Mouse (Mus musculus): ENCODE measurements around the gene Gm20388. TPM values are rescaled to one million over a fixed set of nuclear protein-coding genes. Genes with fewer than 3 reads are reported as not detected.

Gene Gm20388
- polyA plus RNA-seq, 1 experiment from 2014 or later: 9.3 TPM

GRCm38 (mm10) chr8:123653308-123653993, 3742.8 kb downstream of the Gm20388 start, which contains the start of gene Rhou:
Gene Rhou, plus strand, starts transcription at chr8:123653929.

GRCm38 (mm10) chr8:123805718-123806373, 3895.2 kb downstream of the Gm20388 start, which contains the start of gene Rab4a:
Gene Rab4a, plus strand, starts transcription at chr8:123805985.

GRCm38 (mm10) chr8:123859648-123860259, 3949.1 kb downstream of the Gm20388 start, which contains the start of gene Ccsap:
Gene Ccsap, minus strand, starts transcription at chr8:123860209.

GRCm38 (mm10) chr8:123894502-123895097, 3984.0 kb downstream of the Gm20388 start, which contains the start of gene Acta1:
Gene Acta1, minus strand, starts transcription at chr8:123894751.

GRCm38 (mm10) chr8:123948942-123949685, 4038.5 kb downstream of the Gm20388 start, which contains the start of gene Nup133:
Gene Nup133, minus strand, starts transcription at chr8:123949265.

GRCm38 (mm10) chr8:123982826-123983400, 4072.3 kb downstream of the Gm20388 start, which contains the start of gene Abcb10:
Gene Abcb10, minus strand, starts transcription at chr8:123983122.

GRCm38 (mm10) chr8:124021237-124022227, 4110.9 kb downstream of the Gm20388 start, which contains the start of the genes Taf5l and Urb2:
Gene Taf5l, minus strand, starts transcription at chr8:124021397.
Gene Urb2, plus strand, starts transcription at chr8:124021508.

GRCm38 (mm10) chr8:124231176-124231484, 4320.5 kb downstream of the Gm20388 start, which contains the start of gene Galnt2:
Gene Galnt2, plus strand, starts transcription at chr8:124231391.

Other genes starting within 250 kb of the Gm20388 start
- not detected for gene Wfdc1, start 244.5 kb upstream of the Gm20388 start, polyA plus RNA-seq (2017; shearing (Covaris generic))
- gene Atp2c2, start 210.8 kb upstream of the Gm20388 start, polyA plus RNA-seq (2017; shearing (Covaris generic)): not detected
- gene Tldc1, start 132.4 kb upstream of the Gm20388 start, polyA plus RNA-seq (2017; shearing (Covaris generic)): 2.1 TPM
- 212 TPM for gene Cotl1, start 70.3 kb upstream of the Gm20388 start, polyA plus RNA-seq (2017; shearing (Covaris generic))
- 12.7 TPM for gene Klhl36, start 48.6 kb upstream of the Gm20388 start, polyA plus RNA-seq (2017; shearing (Covaris generic))
- 114 TPM for gene Usp10, start 481 bp upstream of the Gm20388 start, polyA plus RNA-seq (2017; shearing (Covaris generic))
- not detected for gene Crispld2, start 81.6 kb downstream of the Gm20388 start, polyA plus RNA-seq (2017; shearing (Covaris generic))
- 40.3 TPM for gene Zdhhc7, start 190.6 kb downstream of the Gm20388 start, polyA plus RNA-seq (2017; shearing (Covaris generic))
- 0.35 TPM for gene 6430548M08Rik, start 203.3 kb downstream of the Gm20388 start, polyA plus RNA-seq (2017; shearing (Covaris generic))